Mouse (Mus musculus) liver, adult 2 months (tissue): ENCODE measurements around the gene Dxo.

Experiments used
- CTCF ChIP-seq: fragments of 200-500 bp; IDR thresholded peaks from 2 replicates; pipeline ENCODE4 v1.5.1; 2011; ENCODE audit warnings: low read depth, low read length, control low read depth
- POLR2A ChIP-seq: fragments of 200-500 bp; IDR thresholded peaks from 2 replicates; pipeline ENCODE4 v1.6.1; 2011; ENCODE audit warnings: low read length, control low read depth; ENCODE audit not compliant: insufficient read depth; ENCODE audit errors: extremely low read depth

DNA sequence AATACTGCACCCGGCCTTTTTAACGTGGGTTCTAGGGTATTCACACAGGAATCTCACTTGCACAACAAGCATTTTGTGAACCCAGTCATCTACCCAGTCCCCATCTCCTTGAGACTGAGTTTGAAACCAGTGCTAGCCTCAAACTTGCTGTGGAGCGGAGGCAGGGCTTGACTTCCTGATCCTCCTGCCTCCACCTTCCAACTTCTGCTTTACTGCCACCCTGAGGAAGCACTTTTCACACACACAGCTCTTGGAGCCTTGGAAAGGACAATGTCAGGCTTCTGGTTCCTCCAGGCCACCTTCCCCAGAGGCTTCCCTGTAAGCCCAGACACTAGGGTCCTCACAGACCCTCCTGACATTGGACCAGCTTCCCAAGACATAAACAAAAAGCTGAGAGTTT, 46.5 kb downstream of the Dxo start:
- no peak for TF ChIP-seq CTCF
- no peak for TF ChIP-seq POLR2A
